In genomic region chr16:20701729-20702521, GRCm38 (mm10) we compare ENCODE assay signal across 8 mouse cellular contexts. TPM values are rescaled to one million over a fixed set of nuclear protein-coding genes. Genes with fewer than 3 reads are reported as not detected.
DNase-seq lines count a peak whose midpoint lies in the region; ATAC-seq and TF ChIP-seq lines count a peak whose summit lies in the region.

No protein-coding gene starts in this region.

- no peak overlapping the region for H3K4me3 ChIP-seq in heart, embryonic 11.5 days (ENCODE audit: low read depth, low read length)
- H3K4me3 ChIP-seq in G1E (ENCODE audit: low read depth, low read length), result peak overlapping the region; percentile 42; the same call in 1 of the 2 replicates
- H3K4me3 ChIP-seq in hindbrain, embryonic 10.5 days, result peak overlapping the region; percentile 34
- H3K4me3 ChIP-seq in midbrain, embryonic 13.5 days (replicated peaks), result no peak overlapping the region

- peaks cover 3% of the 10 kb centered on the region; the same call in 1 of the 2 replicates for H3K36me3 ChIP-seq in heart, embryonic 11.5 days (ENCODE audit: control insufficient read depth, insufficient read depth, low read length)
- H3K36me3 ChIP-seq in G1E (replicated peaks), result peaks cover 72% of the 10 kb centered on the region
- H3K36me3 ChIP-seq in hindbrain, embryonic 10.5 days, result peaks cover 56% of the 10 kb centered on the region
- H3K36me3 ChIP-seq in midbrain, embryonic 13.5 days, result peaks cover 71% of the 10 kb centered on the region

- intact Hi-C loops in heart, postnatal 36 days (cut with DNase I), result loop anchor here (10.0 kb wide), 1 partner anchor 1553 kb away; no protein-coding TSS in a partner anchor

- H3K27me3 ChIP-seq in heart, embryonic 11.5 days (ENCODE audit: control insufficient read depth, insufficient read depth, low read length), result 0 out of 2 replicates have a peak, but pooled peaks cover 2% of the 10 kb centered on the region
- no peaks in the 10 kb centered on the region for H3K27me3 ChIP-seq in G1E (ENCODE audit: insufficient read depth, low read length)
- H3K27me3 ChIP-seq in hindbrain, embryonic 10.5 days (ENCODE audit: insufficient read depth, poor library complexity, severe bottlenecking), result 0 out of 2 replicates have a peak, but pooled peaks cover 3% of the 10 kb centered on the region
- no peaks in the 10 kb centered on the region for H3K27me3 ChIP-seq in midbrain, embryonic 13.5 days

- no peak overlapping the region for H3K9ac ChIP-seq in heart, embryonic 11.5 days (ENCODE audit: low read depth, low read length)
- H3K9ac ChIP-seq in midbrain, embryonic 13.5 days (replicated peaks), result peak overlapping the region; percentile 55

- DNase-seq in heart, postnatal 36 days, result no peak
- no peak for DNase-seq in G1E (ENCODE audit: low spot score)
- peak; percentile 48 for DNase-seq in hindbrain, embryonic 10.5 days (ENCODE audit: low spot score)
- no peak for DNase-seq in layer of hippocampus, postnatal 36 days
- no peak for DNase-seq in spleen, adult 18-20 months
- no peak for DNase-seq in spleen, postnatal 14 days (ENCODE audit: low spot score in 2 of 2)

- 0 out of 2 replicates have a peak, but pooled peaks have one; percentile 20 for ATAC-seq in heart, embryonic 11.5 days (replicated peaks; ENCODE audit: insufficient number of reproducible peaks, low FRiP score, low TSS enrichment)
- no peak for ATAC-seq in G1E (ENCODE audit: extremely low read depth, insufficient number of reproducible peaks, low FRiP score, poor library complexity, severe bottlenecking)
- ATAC-seq in midbrain, embryonic 13.5 days, result peak; percentile 61

- H3K4me1 ChIP-seq in heart, embryonic 11.5 days (ENCODE audit: control insufficient read depth, insufficient read depth, low read length), result peaks cover 15% of the 10 kb centered on the region
- peaks cover 64% of the 10 kb centered on the region for H3K4me1 ChIP-seq in G1E (ENCODE audit: insufficient read depth, low read depth, low read length)
- H3K4me1 ChIP-seq in hindbrain, embryonic 10.5 days (replicated peaks), result peaks cover 49% of the 10 kb centered on the region
- peaks cover 31% of the 10 kb centered on the region for H3K4me1 ChIP-seq in midbrain, embryonic 13.5 days (replicated peaks)

- TF ChIP-seq CTCF in G1E (IDR thresholded peaks at IDR 0.05; ENCODE audit: low read depth, low read length), result no peak

- WGBS in heart, embryonic 11.5 days (ENCODE audit: insufficient replicate concordance), result 37% methylated on average over 12 of the region's 12 CpGs
- WGBS in hindbrain, embryonic 10.5 days, result 11% methylated on average over 12 of the region's 12 CpGs
- WGBS in midbrain, embryonic 13.5 days, result 6% methylated on average over 12 of the region's 12 CpGs

- H3K27ac ChIP-seq in heart, embryonic 11.5 days (ENCODE audit: low read depth, low read length), result no peak overlapping the region
- peak overlapping the region; percentile 86 for H3K27ac ChIP-seq in hindbrain, embryonic 10.5 days
- peak overlapping the region; percentile 71 for H3K27ac ChIP-seq in midbrain, embryonic 13.5 days

- H3K4me2 ChIP-seq in heart, embryonic 11.5 days, result peak overlapping the region; percentile 19
- no peak overlapping the region; the same call in 1 of the 2 replicates for H3K4me2 ChIP-seq in midbrain, embryonic 13.5 days (replicated peaks)

- H3K9me3 ChIP-seq in heart, embryonic 11.5 days (replicated peaks; ENCODE audit: control insufficient read depth, low read length), result no peaks in the 10 kb centered on the region
- H3K9me3 ChIP-seq in G1E (replicated peaks), result no peaks in the 10 kb centered on the region
- H3K9me3 ChIP-seq in hindbrain, embryonic 10.5 days, result no peaks in the 10 kb centered on the region
- no peaks in the 10 kb centered on the region for H3K9me3 ChIP-seq in midbrain, embryonic 13.5 days

RNA-seq across cellular contexts. Expression of gene Fam131a, which starts 8.9 kb away (rescaled TPM):
- 2.6 and 4.9 TPM in 2 replicates for polyA plus RNA-seq in heart, embryonic 11.5 days (2014; fragmentation: Nextera tagmentation; extraction: Ambion mirVana)
- total RNA-seq in heart, postnatal 36 days (2021), result 10 to 100 TPM; 27.9 to 30.2 TPM
- total RNA-seq in G1E (2014; fragmentation: Nextera tagmentation) (3.1 and 3.9 TPM in 2 replicates), G1E (2017) (1.2 and 2.6 TPM in 2 replicates)
- polyA plus RNA-seq in G1E (2012), result 9.5 and 10.1 TPM in 2 replicates
- polyA plus RNA-seq in hindbrain, embryonic 10.5 days (2016; fragmentation: Nextera tagmentation; extraction: Ambion mirVana), result 6.7 and 9.4 TPM in 2 replicates
- 35.7 and 37.3 TPM in 2 replicates for polyA plus RNA-seq in midbrain, embryonic 13.5 days (2015; fragmentation: Nextera tagmentation; extraction: Ambion mirVana)
- 100 to 1,000 TPM; 415 to 465 TPM for total RNA-seq in layer of hippocampus, postnatal 36 days (2021)

RNA-seq across cellular contexts. Expression of gene Polr2h, which starts 15.5 kb away (rescaled TPM):
- polyA plus RNA-seq in heart, embryonic 11.5 days (2014; fragmentation: Nextera tagmentation; extraction: Ambion mirVana), result 65.0 and 65.9 TPM in 2 replicates
- total RNA-seq in heart, postnatal 36 days (2021), result 10 to 100 TPM; 10.5 to 12.4 TPM
- total RNA-seq in G1E (2014; fragmentation: Nextera tagmentation) (17.5 and 22.7 TPM in 2 replicates), G1E (2017) (95.7 and 97.6 TPM in 2 replicates)
- 3.3 and 6.1 TPM in 2 replicates for polyA plus RNA-seq in G1E (2012)
- polyA plus RNA-seq in hindbrain, embryonic 10.5 days (2016; fragmentation: Nextera tagmentation; extraction: Ambion mirVana), result 114 and 140 TPM in 2 replicates
- 86.3 and 87.9 TPM in 2 replicates for polyA plus RNA-seq in midbrain, embryonic 13.5 days (2015; fragmentation: Nextera tagmentation; extraction: Ambion mirVana)
- total RNA-seq in layer of hippocampus, postnatal 36 days (2021), result 10 to 100 TPM; 24.8 to 24.9 TPM

RNA-seq across cellular contexts. Expression of gene Clcn2, which starts 15.6 kb away (rescaled TPM):
- 5.7 and 6.7 TPM in 2 replicates for polyA plus RNA-seq in heart, embryonic 11.5 days (2014; fragmentation: Nextera tagmentation; extraction: Ambion mirVana)
- 1 to 10 TPM; 2.3 to 2.6 TPM for total RNA-seq in heart, postnatal 36 days (2021)
- total RNA-seq in G1E (2014; fragmentation: Nextera tagmentation), result 25.8 and 26.7 TPM in 2 replicates
- 16.4 and 23.3 TPM in 2 replicates for total RNA-seq in G1E (2017)
- polyA plus RNA-seq in G1E (2012), result 32.6 and 55.5 TPM in 2 replicates
- polyA plus RNA-seq in hindbrain, embryonic 10.5 days (2016; fragmentation: Nextera tagmentation; extraction: Ambion mirVana), result 15.5 and 22.1 TPM in 2 replicates
- 20.6 and 32.0 TPM in 2 replicates for polyA plus RNA-seq in midbrain, embryonic 13.5 days (2015; fragmentation: Nextera tagmentation; extraction: Ambion mirVana)
- total RNA-seq in layer of hippocampus, postnatal 36 days (2021), result 10 to 100 TPM; 66.0 to 71.3 TPM

RNA-seq across cellular contexts. Expression of gene Chrd, which starts 31.0 kb away (rescaled TPM):
- polyA plus RNA-seq in heart, embryonic 11.5 days (2014; fragmentation: Nextera tagmentation; extraction: Ambion mirVana), result 0.21 and 0.42 TPM in 2 replicates
- total RNA-seq in heart, postnatal 36 days (2021), result 1 to 10 TPM; 2.1 to 2.5 TPM
- total RNA-seq in G1E (2014; fragmentation: Nextera tagmentation) (not detected in 2 replicates), G1E (2017) (0.05 and 0.06 TPM in 2 replicates)
- not detected in 2 replicates for polyA plus RNA-seq in G1E (2012)
- polyA plus RNA-seq in hindbrain, embryonic 10.5 days (2016; fragmentation: Nextera tagmentation; extraction: Ambion mirVana), result 1.6 and 3.6 TPM in 2 replicates
- polyA plus RNA-seq in midbrain, embryonic 13.5 days (2015; fragmentation: Nextera tagmentation; extraction: Ambion mirVana), result 3.8 and 4.3 TPM in 2 replicates
- total RNA-seq in layer of hippocampus, postnatal 36 days (2021), result 10 to 100 TPM; 86.1 to 88.4 TPM

RNA-seq across cellular contexts. Expression of gene Thpo, which starts 32.4 kb away (rescaled TPM):
- polyA plus RNA-seq in heart, embryonic 11.5 days (2014; fragmentation: Nextera tagmentation; extraction: Ambion mirVana), result 0.49 TPM in 1 of 2 replicates, not detected in the other
- under 1 TPM in 1 of 2 experiments, not detected in 1; 0.25 TPM for total RNA-seq in heart, postnatal 36 days (2021)
- total RNA-seq in G1E (2014; fragmentation: Nextera tagmentation), result not detected in 2 replicates
- total RNA-seq in G1E (2017), result not detected in 2 replicates
- not detected in 2 replicates for polyA plus RNA-seq in G1E (2012)
- polyA plus RNA-seq in hindbrain, embryonic 10.5 days (2016; fragmentation: Nextera tagmentation; extraction: Ambion mirVana), result 0.30 and 0.77 TPM in 2 replicates
- polyA plus RNA-seq in midbrain, embryonic 13.5 days (2015; fragmentation: Nextera tagmentation; extraction: Ambion mirVana), result 0.71 and 1.4 TPM in 2 replicates
- 10 to 100 TPM; 14.1 to 15.8 TPM for total RNA-seq in layer of hippocampus, postnatal 36 days (2021)

Comparison
In these comparisons a context has a peak if more than half of its experiments do, and no peak if none do; other contexts are left out.
1. H3K4me3 ChIP-seq: peak in G1E (single experiment) and hindbrain, embryonic 10.5 days (single experiment); none in heart, embryonic 11.5 days (single experiment) and midbrain, embryonic 13.5 days (single experiment).